In genomic region chr1:86490697-86491096, GRCm38 (mm10) we compare ENCODE assay signal across 13 mouse cellular contexts. TPM values are rescaled to one million over a fixed set of nuclear protein-coding genes. Genes with fewer than 3 reads are reported as not detected.
DNase-seq lines count a peak whose midpoint lies in the region; ATAC-seq and TF ChIP-seq lines count a peak whose summit lies in the region.
"Had no signal": no experiment of that assay in that cellular context is flagged by ENCODE, and none has a peak within 500 bp of the region (broad histone marks: within the 10 kb centered on the region; RNA-seq: fewer than 3 reads in every experiment).

No protein-coding gene starts in this region.

- no peak for TF ChIP-seq POLR2A in testis, adult 2 months (IDR thresholded peaks at IDR 0.05; ENCODE audit: control insufficient read depth, low read depth, low read length)

- H3K27me3 ChIP-seq in heart, embryonic 15.5 days, result no peaks in the 10 kb centered on the region
- H3K27me3 ChIP-seq in heart, embryonic 11.5 days (ENCODE audit: control insufficient read depth, insufficient read depth, low read length), result no peaks in the 10 kb centered on the region
- no peaks in the 10 kb centered on the region for H3K27me3 ChIP-seq in testis, adult 2 months (ENCODE audit: control insufficient read depth, insufficient read depth, low read length)
- H3K27me3 ChIP-seq: heart, embryonic 13.5 days had no signal

- peaks cover 31% of the 10 kb centered on the region for H3K4me1 ChIP-seq in heart, embryonic 15.5 days (replicated peaks)
- peaks cover 18% of the 10 kb centered on the region for H3K4me1 ChIP-seq in heart, embryonic 11.5 days (ENCODE audit: control insufficient read depth, insufficient read depth, low read length)
- peaks cover 19% of the 10 kb centered on the region for H3K4me1 ChIP-seq in testis, adult 2 months (ENCODE audit: control insufficient read depth, insufficient read depth, low read length)

- no peak overlapping the region for H3K4me3 ChIP-seq in heart, embryonic 15.5 days
- no peak overlapping the region for H3K4me3 ChIP-seq in heart, embryonic 11.5 days (ENCODE audit: low read depth, low read length)
- no peak overlapping the region for H3K4me3 ChIP-seq in testis, adult 2 months (ENCODE audit: control insufficient read depth, low read depth, low read length)
- H3K4me3 ChIP-seq: heart, embryonic 13.5 days had no signal

- peak overlapping the region; percentile 13 for H3K27ac ChIP-seq in heart, embryonic 15.5 days
- no peak overlapping the region for H3K27ac ChIP-seq in heart, embryonic 11.5 days (ENCODE audit: low read depth, low read length)
- peak overlapping the region; percentile 64 for H3K27ac ChIP-seq in testis, adult 2 months (ENCODE audit: control insufficient read depth, insufficient read depth, low read depth, low read length)

- no peak for TF ChIP-seq CTCF in testis, adult 2 months (IDR thresholded peaks at IDR 0.05; ENCODE audit: control insufficient read depth, insufficient read depth, insufficient replicate concordance, low read depth, low read length)

- no peaks in the 10 kb centered on the region for H3K9me3 ChIP-seq in heart, embryonic 15.5 days (replicated peaks)
- no peaks in the 10 kb centered on the region for H3K9me3 ChIP-seq in heart, embryonic 11.5 days (replicated peaks; ENCODE audit: control insufficient read depth, low read length)
- H3K9me3 ChIP-seq: heart, embryonic 13.5 days had no signal

- no peak overlapping the region for H3K4me2 ChIP-seq in heart, embryonic 15.5 days
- H3K4me2 ChIP-seq in heart, embryonic 11.5 days, result no peak overlapping the region
- H3K4me2 ChIP-seq: heart, embryonic 13.5 days; midbrain, embryonic 11.5 days had no signal

- ATAC-seq in heart, embryonic 15.5 days (replicated peaks; ENCODE audit: insufficient number of reproducible peaks, insufficient read depth, low FRiP score, low read depth), result no peak
- no peak for ATAC-seq in heart, embryonic 11.5 days (replicated peaks; ENCODE audit: insufficient number of reproducible peaks, low FRiP score, low TSS enrichment)
- ATAC-seq: CD4-positive, CD25-positive, alpha-beta regulatory T cell, adult 4 months had no signal

- H3K9ac ChIP-seq in heart, embryonic 15.5 days, result no peak overlapping the region
- no peak overlapping the region for H3K9ac ChIP-seq in heart, embryonic 11.5 days (ENCODE audit: low read depth, low read length)

- H3K36me3 ChIP-seq in heart, embryonic 15.5 days, result no peaks in the 10 kb centered on the region
- H3K36me3 ChIP-seq in heart, embryonic 11.5 days (ENCODE audit: control insufficient read depth, insufficient read depth, low read length), result no peaks in the 10 kb centered on the region
- no peaks in the 10 kb centered on the region for H3K36me3 ChIP-seq in testis, adult 2 months (ENCODE audit: control insufficient read depth, insufficient read depth, low read length)
- H3K36me3 ChIP-seq: heart, embryonic 13.5 days had no signal

- DNase-seq in testis, postnatal 14 days (ENCODE audit: low spot score), result no peak
- peak; percentile 70 for DNase-seq in kidney, postnatal 14 days
- peak; percentile 51 for DNase-seq in thymus, postnatal 4 days
- DNase-seq in cerebellum, postnatal 36 days, result no peak
- no peak for DNase-seq in ovary, adult 18-20 months (ENCODE audit: low spot score)
- DNase-seq: cerebellum, adult 9-10 months; layer of hippocampus, postnatal 36 days had no signal

- 76% methylated on average over 3 of the region's 3 CpGs for WGBS in heart, embryonic 15.5 days
- 89% methylated on average over 3 of the region's 3 CpGs for WGBS in heart, embryonic 11.5 days (ENCODE audit: insufficient replicate concordance)

RNA-seq across cellular contexts. Expression of gene Ptma, which starts 35.8 kb away (rescaled TPM):
- 791 and 881 TPM in 2 replicates for polyA plus RNA-seq in heart, embryonic 15.5 days (2015; fragmentation: Nextera tagmentation; extraction: Ambion mirVana)
- 1,195 and 1,343 TPM in 2 replicates for polyA plus RNA-seq in heart, embryonic 11.5 days (2014; fragmentation: Nextera tagmentation; extraction: Ambion mirVana)
- polyA plus RNA-seq in testis, adult 2 months (2012; rRNA removed), result 126 and 135 TPM in 2 replicates

Comparison
In these comparisons a context has a peak if more than half of its experiments do, and no peak if none do; other contexts are left out.
1. DNase-seq: peak in kidney, postnatal 14 days (single experiment) and thymus, postnatal 4 days (single experiment); none in testis, postnatal 14 days (single experiment), cerebellum, postnatal 36 days (0 of 2) and ovary, adult 18-20 months (single experiment).